In the genomic region with DNA sequence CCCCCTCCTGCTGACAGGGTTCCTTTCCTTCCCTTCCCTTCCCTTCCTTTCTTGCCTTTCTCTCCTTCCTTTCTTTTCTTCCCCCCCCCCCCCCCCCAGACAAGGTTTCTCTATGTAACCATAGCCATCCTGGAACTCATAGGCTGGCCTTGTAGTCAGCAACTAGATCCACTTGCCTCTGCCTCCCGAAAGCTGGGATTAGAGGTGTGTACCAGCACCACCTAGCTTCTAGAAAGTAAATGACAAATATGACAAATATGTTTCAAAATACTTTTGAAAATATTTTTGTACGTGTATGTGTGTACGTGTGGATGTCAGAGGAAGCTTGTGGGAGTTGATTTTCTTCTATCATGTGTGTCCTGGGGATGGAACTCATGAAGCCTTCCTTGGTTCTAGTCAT, we compare ENCODE assay signal across 10 mouse cellular contexts. TPM values are rescaled to one million over a fixed set of nuclear protein-coding genes. Genes with fewer than 3 reads are reported as not detected.
A peak's percentile ranks its signal among the peaks of the same experiment; 100 is the strongest.
DNase-seq lines count a peak whose midpoint lies in the region; ATAC-seq and TF ChIP-seq lines count a peak whose summit lies in the region.
"Had no signal": no experiment of that assay in that cellular context is flagged by ENCODE, and none has a peak within 500 bp of the region (broad histone marks: within the 10 kb centered on the region; RNA-seq: fewer than 3 reads in every experiment).

No protein-coding gene starts in this region.

- no peak for ATAC-seq in intestine, embryonic 16.5 days
- ATAC-seq: forebrain, postnatal 0 days had no signal

- TF ChIP-seq POLR2A in kidney, adult 2 months (IDR thresholded peaks at IDR 0.05; ENCODE audit: low read depth, low read length) = no peak
- TF ChIP-seq POLR2A in cortical plate, adult 2 months (IDR thresholded peaks at IDR 0.05; ENCODE audit: extremely low read depth, insufficient read depth, low read length) = no peak

- no peaks in the 10 kb centered on the region for H3K9me3 ChIP-seq in intestine, embryonic 16.5 days (ENCODE audit: control insufficient read depth, low read length)
- H3K9me3 ChIP-seq: heart, embryonic 12.5 days had no signal

- H3K36me3 ChIP-seq in kidney, adult 2 months (ENCODE audit: control insufficient read depth, insufficient read depth, low read length) = no peaks in the 10 kb centered on the region
- H3K36me3 ChIP-seq in intestine, embryonic 16.5 days (ENCODE audit: control insufficient read depth, insufficient read depth, low read length) = no peaks in the 10 kb centered on the region
- H3K36me3 ChIP-seq: heart, embryonic 12.5 days had no signal

- H3K4me1 ChIP-seq in kidney, adult 2 months (ENCODE audit: control insufficient read depth, insufficient read depth, low read length) = no peaks in the 10 kb centered on the region; the same call in 1 of the 2 replicates
- H3K4me1 ChIP-seq in cortical plate, adult 2 months (ENCODE audit: control insufficient read depth, insufficient read depth, low read length) = no peaks in the 10 kb centered on the region
- H3K4me1 ChIP-seq in intestine, embryonic 16.5 days (ENCODE audit: control insufficient read depth, insufficient read depth, low read length) = no peaks in the 10 kb centered on the region
- H3K4me1 ChIP-seq: heart, embryonic 12.5 days had no signal

- WGBS in kidney, adult 2 months = 35% methylated on average over 3 of the region's 3 CpGs
- WGBS in intestine, embryonic 16.5 days = 69% methylated on average over 3 of the region's 3 CpGs

- DNase-seq in kidney, adult 2 months = peak; percentile 43
- DNase-seq in kidney, adult 8-10 months = no peak
- DNase-seq in 3134 (ENCODE audit: extremely low read depth, insufficient read length, low spot score) (peak; percentile 30), 416B (ENCODE audit: low read depth) (peak; percentile 76)
- DNase-seq in frontal cortex, postnatal 10 days (ENCODE audit: low spot score in 2 of 2) = no peak
- DNase-seq in left cerebral cortex, adult 9 months (ENCODE audit: low spot score in 2 of 2) = no peak
- DNase-seq: forebrain, postnatal 0 days had no signal

- no peak overlapping the region for H3K9ac ChIP-seq in intestine, embryonic 16.5 days (ENCODE audit: low read depth, low read length)
- H3K9ac ChIP-seq: forebrain, postnatal 0 days; heart, embryonic 12.5 days had no signal

- H3K4me3 ChIP-seq in kidney, adult 2 months (ENCODE audit: insufficient read depth, low read depth, low read length) = no peak overlapping the region
- H3K4me3 ChIP-seq in cortical plate, adult 2 months (ENCODE audit: insufficient read depth, low read length) = no peak overlapping the region
- no peak overlapping the region for H3K4me3 ChIP-seq in intestine, embryonic 16.5 days (ENCODE audit: low read length)
- H3K4me3 ChIP-seq: heart, embryonic 12.5 days had no signal

- no peaks in the 10 kb centered on the region for H3K27me3 ChIP-seq in kidney, adult 2 months (replicated peaks; ENCODE audit: control insufficient read depth, insufficient read depth, low read length)
- H3K27me3 ChIP-seq in intestine, embryonic 16.5 days (replicated peaks; ENCODE audit: control insufficient read depth, insufficient read depth, low read length) = no peaks in the 10 kb centered on the region
- H3K27me3 ChIP-seq: heart, embryonic 12.5 days had no signal

- TF ChIP-seq CTCF in kidney, adult 2 months (conservative IDR thresholded peaks at IDR 0.05; ENCODE audit: insufficient read depth, insufficient read length, low read depth, low read length) = peak; percentile 47; the same call in 1 of the 2 replicates
- TF ChIP-seq CTCF in cortical plate, adult 2 months (IDR thresholded peaks at IDR 0.05; ENCODE audit: extremely low read depth, insufficient read depth, low read length) = 0 out of 2 replicates have a peak, but pooled peaks have one; percentile 5

- H3K4me2 ChIP-seq in intestine, embryonic 16.5 days (ENCODE audit: low read depth, low read length) = no peak overlapping the region
- H3K4me2 ChIP-seq: heart, embryonic 12.5 days had no signal

- H3K27ac ChIP-seq in kidney, adult 2 months (ENCODE audit: insufficient read depth, low read depth, low read length) = no peak overlapping the region
- no peak overlapping the region for H3K27ac ChIP-seq in cortical plate, adult 2 months (ENCODE audit: insufficient read depth, low read length)
- H3K27ac ChIP-seq in intestine, embryonic 16.5 days (ENCODE audit: low read length) = no peak overlapping the region

RNA-seq across cellular contexts. Expression of a gene that starts 9.8 kb away (rescaled TPM):
- polyA plus RNA-seq in kidney, adult 2 months (2012; rRNA removed) = 4.6 and 4.7 TPM in 2 replicates
- 23.8 and 24.2 TPM in 2 replicates for polyA plus RNA-seq in cortical plate, adult 2 months (2012; rRNA removed)
- 9.2 and 10.2 TPM in 2 replicates for polyA plus RNA-seq in intestine, embryonic 16.5 days (2015; fragmentation: Nextera tagmentation; extraction: Ambion mirVana)

RNA-seq across cellular contexts. Expression of a gene that starts 10.0 kb away (rescaled TPM):
- polyA plus RNA-seq in kidney, adult 2 months (2012; rRNA removed) = 5.8 and 7.5 TPM in 2 replicates
- polyA plus RNA-seq in cortical plate, adult 2 months (2012; rRNA removed) = 5.1 and 6.3 TPM in 2 replicates
- polyA plus RNA-seq in intestine, embryonic 16.5 days (2015; fragmentation: Nextera tagmentation; extraction: Ambion mirVana) = 9.7 and 10.0 TPM in 2 replicates

Comparison
In these comparisons a context has a peak if more than half of its experiments do, and no peak if none do; other contexts are left out.
1. DNase-seq: peak in kidney, adult 2 months (single experiment), 3134 (single experiment) and 416B (single experiment); none in kidney, adult 8-10 months (0 of 2), frontal cortex, postnatal 10 days (0 of 2) and left cerebral cortex, adult 9 months (0 of 2).